Mouse (Mus musculus) forebrain, embryonic 15.5 days (tissue): ENCODE results near the gene Tbc1d30. TPM values are rescaled to one million over a fixed set of nuclear protein-coding genes. Genes with fewer than 3 reads are reported as not detected.
A peak's percentile ranks its signal among the peaks of the same experiment; 100 is the strongest.

ENCODE experiments used
- ATAC-seq: fragments of 200-750 bp; cut with Nextera tagmentation; replicated peaks from 2 replicates; pipeline ENCODE4 v1.8.0; 2017; ENCODE audit warnings: mild to moderate bottlenecking, moderate TSS enrichment, moderate library complexity
- H3K27ac ChIP-seq: fragments of 300-500 bp; sonication (generic); replicated peaks from 2 replicates; pipeline ENCODE4 v1.5.1; 2015; ENCODE audit warnings: mild to moderate bottlenecking, inconsistent platforms
- H3K27me3 ChIP-seq: fragments of 300-500 bp; sonication (generic); 2 replicates; pipeline ENCODE4 v1.6.1; 2015; ENCODE audit warnings: inconsistent platforms
- H3K36me3 ChIP-seq: fragments of 300-500 bp; sonication (generic); 2 replicates; pipeline ENCODE4 v1.6.1; 2015; ENCODE audit warnings: mild to moderate bottlenecking, inconsistent platforms
- H3K4me1 ChIP-seq: fragments of 300-500 bp; sonication (generic); 2 replicates; pipeline ENCODE4 v1.6.1; 2015; ENCODE audit warnings: inconsistent platforms
- H3K4me2 ChIP-seq: fragments of 300-500 bp; sonication (generic); replicated peaks from 2 replicates; pipeline ENCODE4 v1.6.1; 2015; ENCODE audit warnings: mild to moderate bottlenecking, inconsistent platforms
- H3K4me3 ChIP-seq: fragments of 300-500 bp; sonication (generic); 2 replicates; pipeline ENCODE4 v1.5.1; 2015; ENCODE audit warnings: mild to moderate bottlenecking, inconsistent platforms
- H3K9ac ChIP-seq: fragments of 300-500 bp; sonication (generic); replicated peaks from 2 replicates; pipeline ENCODE4 v1.6.1; 2015; ENCODE audit warnings: mild to moderate bottlenecking, inconsistent platforms
- H3K9me3 ChIP-seq: fragments of 300-500 bp; sonication (generic); 2 replicates; pipeline ENCODE4 v1.6.1; 2016; ENCODE audit warnings: inconsistent platforms
- WGBS: fragments of 180-500 bp; shearing (Covaris S2); methylation state at CpG from one replicate; pipeline ENCODE4 v1.1.7; 2015; ENCODE audit warnings: mixed read lengths; 5-methylcytosine and 5-hydroxymethylcytosine counted together
- polyA plus RNA-seq: library from polyadenylated mRNA; unstranded; fragments of >200 nt; fragmentation: Nextera tagmentation; extraction: Ambion mirVana; gene quantifications from 2 replicates; pipeline ENCODE4 v1.2.1, GENCODE M21; 2015

Gene Tbc1d30
- polyA plus RNA-seq, 1 experiment from 2014 or later = 9.1 TPM

GRCm38 (mm10) chr10:121305441-121305840 is 45.6 kb downstream of the Tbc1d30 start:
- 33% methylated on average over 5 of the region's 5 CpGs for WGBS
- ATAC-seq = 0 out of 2 replicates have a peak, but pooled peaks have one; percentile 12

DNA sequence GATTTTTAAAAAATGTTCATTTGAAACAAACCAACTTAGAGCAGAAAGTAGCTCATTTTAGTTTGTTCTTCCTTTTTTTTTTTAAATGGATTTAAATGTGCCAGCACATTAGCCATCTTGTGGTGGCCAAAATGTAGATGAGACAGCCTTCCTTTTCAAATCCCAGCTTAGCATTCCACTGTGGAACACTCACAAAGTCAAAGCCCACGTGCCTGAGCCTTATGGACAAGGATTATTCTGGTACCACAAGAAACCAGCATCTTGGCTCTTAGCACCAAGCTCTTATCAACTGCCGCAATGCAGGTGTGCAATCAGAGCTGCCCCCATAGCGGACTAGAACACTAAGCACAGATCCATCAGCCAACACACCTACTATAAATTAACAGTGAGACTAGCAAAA is 47.5 kb downstream of the Tbc1d30 start:
- H3K4me2 ChIP-seq = no peak overlapping the region
- peaks cover 12% of the 10 kb centered on the region; the same call in 1 of the 2 replicates for H3K4me1 ChIP-seq
- H3K27me3 ChIP-seq = no peaks in the 10 kb centered on the region
- H3K36me3 ChIP-seq = peaks cover 7% of the 10 kb centered on the region; the same call in 1 of the 2 replicates
- WGBS = 85% methylated on average over 3 of the region's 3 CpGs
- no peak overlapping the region for H3K4me3 ChIP-seq
- ATAC-seq = no peak
- H3K9ac ChIP-seq = no peak overlapping the region
- no peaks in the 10 kb centered on the region for H3K9me3 ChIP-seq
- H3K27ac ChIP-seq = no peak overlapping the region

More at GRCm38 (mm10) chr10:121305441-121305840, 45.6 kb downstream of the Tbc1d30 start:
- Histone ChIP-seq H3K36me3 (peaks cover 7% of the 10 kb centered on the region; the same call in 1 of the 2 replicates), H3K9ac (no peak overlapping the region), H3K9me3 (no peaks in the 10 kb centered on the region), H3K4me3 (no peak overlapping the region), H3K4me1 (peaks cover 27% of the 10 kb centered on the region), H3K27me3 (no peaks in the 10 kb centered on the region), H3K4me2 (no peak overlapping the region), H3K27ac (no peak overlapping the region)

DNA sequence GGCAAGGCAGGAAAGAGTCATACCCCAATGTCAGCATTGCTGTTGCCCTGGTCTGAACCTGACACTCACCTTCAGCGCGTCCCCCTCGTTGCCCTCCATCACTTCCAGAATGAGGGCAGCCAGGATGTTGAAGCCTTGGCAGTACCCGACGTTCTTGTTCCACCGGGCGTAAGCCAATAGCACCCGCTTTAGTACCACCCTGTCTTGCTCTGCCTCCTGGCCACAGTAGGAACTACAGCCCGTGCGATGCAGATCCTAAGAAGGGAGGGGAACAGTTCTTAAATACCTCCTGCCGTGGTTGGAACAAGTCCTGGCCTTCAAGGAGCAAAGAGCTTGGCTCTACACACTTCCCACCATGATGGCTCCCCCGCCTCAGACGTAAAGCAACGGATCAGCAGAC is 49.2 kb downstream of the Tbc1d30 start:
- Histone ChIP-seq H3K4me3 (no peak overlapping the region), H3K27me3 (no peaks in the 10 kb centered on the region), H3K27ac (no peak overlapping the region), H3K4me2 (no peak overlapping the region), H3K9me3 (no peaks in the 10 kb centered on the region), H3K9ac (no peak overlapping the region), H3K36me3 (peaks cover 7% of the 10 kb centered on the region; the same call in 1 of the 2 replicates), H3K4me1 (peaks cover 13% of the 10 kb centered on the region)
- WGBS = 84% methylated on average over 14 of the region's 14 CpGs
- ATAC-seq = no peak

GRCm38 (mm10) chr10:121300659-121301058 is 50.4 kb downstream of the Tbc1d30 start:
- Histone ChIP-seq H3K4me1 (peaks cover 12% of the 10 kb centered on the region), H3K4me3 (no peak overlapping the region), H3K9me3 (no peaks in the 10 kb centered on the region), H3K36me3 (peaks cover 11% of the 10 kb centered on the region; the same call in 1 of the 2 replicates), H3K27ac (no peak overlapping the region), H3K27me3 (no peaks in the 10 kb centered on the region), H3K4me2 (no peak overlapping the region), H3K9ac (no peak overlapping the region)
- ATAC-seq = no peak
- 83% methylated on average over 7 of the region's 7 CpGs for WGBS

DNA sequence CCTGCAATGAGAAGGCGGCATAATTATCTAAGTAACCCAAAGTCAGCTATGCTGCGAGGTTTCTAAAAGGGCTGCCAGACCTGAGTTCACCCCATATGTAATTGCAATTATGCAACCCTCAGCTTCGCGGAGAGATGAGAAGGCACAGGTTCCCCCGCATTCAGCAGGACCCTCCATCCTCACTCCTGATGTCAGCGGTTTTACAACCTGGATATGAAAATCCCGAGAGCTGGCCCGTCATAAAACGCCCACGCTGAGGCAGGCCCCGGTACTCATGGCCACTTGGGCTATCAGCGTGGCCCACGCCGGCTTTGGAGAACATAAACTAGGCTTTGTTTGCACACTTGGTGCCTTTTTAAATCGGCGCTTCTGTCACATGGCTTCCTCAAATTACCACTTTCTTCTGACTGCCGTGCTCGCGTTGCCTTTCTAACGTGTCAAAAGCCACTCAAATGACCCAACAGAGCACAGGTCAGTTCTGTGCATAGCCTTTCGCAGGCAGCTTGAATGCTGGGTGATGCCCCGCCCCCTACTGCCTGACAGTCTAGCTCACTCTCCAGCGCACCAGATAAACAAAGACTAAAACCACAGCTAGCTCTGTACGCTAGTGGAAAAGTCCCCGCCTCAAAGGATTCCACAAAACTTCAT is 53.9 kb downstream of the Tbc1d30 start:
- H3K9me3 ChIP-seq = no peaks in the 10 kb centered on the region
- peak overlapping the region; percentile 37 for H3K4me2 ChIP-seq
- peaks cover 22% of the 10 kb centered on the region; the same call in 1 of the 2 replicates for H3K36me3 ChIP-seq
- H3K27ac ChIP-seq = peak overlapping the region; percentile 21; the same call in 1 of the 2 replicates
- H3K4me3 ChIP-seq = peak overlapping the region; percentile 16
- peaks cover 11% of the 10 kb centered on the region for H3K4me1 ChIP-seq
- 34% methylated on average over 25 of the region's 25 CpGs for WGBS
- ATAC-seq = peak; percentile 73
- 0 out of 2 replicates have a peak overlapping the region, but pooled peaks have one; percentile 9 for H3K9ac ChIP-seq
- peaks cover 3% of the 10 kb centered on the region; the same call in 1 of the 2 replicates for H3K27me3 ChIP-seq

GRCm38 (mm10) chr10:121294471-121294870 is 56.6 kb downstream of the Tbc1d30 start:
- H3K4me3 ChIP-seq = no peak overlapping the region
- peaks cover 27% of the 10 kb centered on the region for H3K4me1 ChIP-seq
- no peaks in the 10 kb centered on the region for H3K9me3 ChIP-seq
- H3K4me2 ChIP-seq = no peak overlapping the region
- no peak overlapping the region for H3K9ac ChIP-seq
- 80% methylated on average over 16 of the region's 16 CpGs for WGBS
- H3K36me3 ChIP-seq = 0 out of 2 replicates have a peak, but pooled peaks cover 15% of the 10 kb centered on the region
- H3K27me3 ChIP-seq = peaks cover 3% of the 10 kb centered on the region; the same call in 1 of the 2 replicates
- no peak for ATAC-seq
- H3K27ac ChIP-seq = no peak overlapping the region

GRCm38 (mm10) chr10:121293829-121294228 is 57.2 kb downstream of the Tbc1d30 start:
- no peak overlapping the region for H3K27ac ChIP-seq
- no peak overlapping the region for H3K9ac ChIP-seq
- peaks cover 27% of the 10 kb centered on the region for H3K4me1 ChIP-seq
- no peak for ATAC-seq
- no peak overlapping the region for H3K4me2 ChIP-seq
- H3K27me3 ChIP-seq = peaks cover 3% of the 10 kb centered on the region; the same call in 1 of the 2 replicates
- H3K9me3 ChIP-seq = no peaks in the 10 kb centered on the region
- WGBS = 77% methylated on average over 8 of the region's 8 CpGs
- H3K4me3 ChIP-seq = no peak overlapping the region
- H3K36me3 ChIP-seq = peaks cover 16% of the 10 kb centered on the region; the same call in 1 of the 2 replicates

- Histone ChIP-seq H3K4me3 (peak overlapping the region; percentile 25), H3K4me2 (peak overlapping the region; percentile 40), H3K27ac (peak overlapping the region; percentile 65), H3K27me3 (peaks cover 3% of the 10 kb centered on the region; the same call in 1 of the 2 replicates), H3K4me1 (peaks cover 17% of the 10 kb centered on the region), H3K9me3 (no peaks in the 10 kb centered on the region), H3K9ac (no peak overlapping the region), H3K36me3 (peaks cover 19% of the 10 kb centered on the region; the same call in 1 of the 2 replicates)
- peak; percentile 69 for ATAC-seq
- 85% methylated on average over 10 of the region's 10 CpGs for WGBS
Measured at GRCm38 (mm10) chr10:121291272-121291917, 59.7 kb downstream of the Tbc1d30 start.

- Histone ChIP-seq H3K36me3 (peaks cover 18% of the 10 kb centered on the region), H3K27ac (peak overlapping the region; percentile 65), H3K4me3 (peak overlapping the region; percentile 25), H3K9me3 (no peaks in the 10 kb centered on the region), H3K4me1 (peaks cover 17% of the 10 kb centered on the region), H3K4me2 (peak overlapping the region; percentile 40), H3K9ac (0 out of 2 replicates have a peak overlapping the region, but pooled peaks have one; percentile 19), H3K27me3 (peaks cover 3% of the 10 kb centered on the region; the same call in 1 of the 2 replicates)
- 6% methylated on average over 20 of the region's 20 CpGs for WGBS
- peak; percentile 89 for ATAC-seq
Measured at GRCm38 (mm10) chr10:121290682-121291078, 60.4 kb downstream of the Tbc1d30 start.

DNA sequence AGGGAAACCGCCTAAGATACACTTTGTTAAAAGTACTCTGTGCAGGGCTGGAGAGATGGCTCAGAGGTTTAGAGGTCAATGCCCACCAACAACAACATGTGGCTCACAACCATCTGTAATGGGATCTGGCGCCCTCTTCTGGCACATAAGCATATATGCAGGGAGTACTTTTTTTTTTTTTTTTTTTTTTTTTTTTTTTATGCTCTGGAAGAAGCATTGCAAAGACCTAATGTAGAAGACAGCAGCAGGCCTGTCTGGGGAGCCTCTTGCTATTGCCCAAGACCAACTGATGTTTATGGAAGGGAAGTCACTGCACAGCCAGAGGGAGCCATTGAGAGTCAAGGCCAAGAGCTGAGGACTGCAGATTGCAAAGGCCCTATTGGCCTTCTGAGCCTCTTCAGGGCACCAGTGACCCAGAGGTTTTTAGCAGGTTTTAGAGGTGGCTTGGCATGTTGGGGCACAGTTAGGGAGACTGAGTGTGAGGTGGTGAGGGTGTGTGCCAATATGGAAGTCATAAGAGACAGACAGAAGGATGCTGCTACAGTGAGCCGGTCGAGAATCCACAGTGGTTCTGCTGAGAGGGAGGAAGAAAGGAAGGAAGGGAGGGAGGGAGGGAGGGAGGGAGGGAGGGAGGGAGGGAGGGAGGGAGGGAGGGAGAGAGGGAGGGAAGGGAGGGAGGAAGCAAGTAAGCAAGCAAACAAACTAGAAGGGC is 61.0 kb downstream of the Tbc1d30 start:
- no peaks in the 10 kb centered on the region for H3K9me3 ChIP-seq
- H3K4me2 ChIP-seq = peak overlapping the region; percentile 40
- H3K9ac ChIP-seq = no peak overlapping the region
- peak overlapping the region; percentile 65 for H3K27ac ChIP-seq
- H3K4me1 ChIP-seq = peaks cover 17% of the 10 kb centered on the region
- H3K4me3 ChIP-seq = no peak overlapping the region
- ATAC-seq = peak; percentile 57
- H3K27me3 ChIP-seq = peaks cover 3% of the 10 kb centered on the region; the same call in 1 of the 2 replicates
- peaks cover 18% of the 10 kb centered on the region for H3K36me3 ChIP-seq
- WGBS = 24% methylated on average over 4 of the region's 4 CpGs

DNA sequence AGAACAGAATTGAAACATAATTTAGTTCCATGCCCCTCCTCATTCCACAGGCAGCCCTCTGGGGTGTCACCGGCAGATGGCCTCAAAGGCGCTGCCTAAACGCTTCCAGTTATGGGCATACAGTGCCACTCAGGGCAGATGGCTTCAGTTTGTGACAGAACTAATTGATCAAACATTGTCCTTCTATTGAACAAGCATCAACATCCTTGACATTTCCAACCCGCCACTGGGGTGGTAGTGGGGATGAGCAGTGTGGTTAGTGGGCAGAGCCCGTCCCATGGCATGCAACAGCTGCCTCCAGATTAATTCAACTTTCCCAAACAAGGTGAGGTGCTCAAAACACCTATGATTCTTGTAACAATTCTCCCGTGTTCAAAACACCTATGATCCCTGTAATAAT is 68.2 kb downstream of the Tbc1d30 start:
- H3K36me3 ChIP-seq = peaks cover 3% of the 10 kb centered on the region; the same call in 1 of the 2 replicates
- no peaks in the 10 kb centered on the region for H3K9me3 ChIP-seq
- no peaks in the 10 kb centered on the region for H3K27me3 ChIP-seq
- no peaks in the 10 kb centered on the region for H3K4me1 ChIP-seq
- ATAC-seq = no peak
- no peak overlapping the region for H3K4me3 ChIP-seq
- H3K9ac ChIP-seq = no peak overlapping the region
- H3K4me2 ChIP-seq = no peak overlapping the region
- no peak overlapping the region for H3K27ac ChIP-seq
- WGBS = 79% methylated on average over 6 of the region's 6 CpGs
